Comparison of ENCODE assay signal across 9 mouse cellular contexts in genomic region chr4:88763384-88764018, GRCm38 (mm10). TPM values are rescaled to one million over a fixed set of nuclear protein-coding genes. Genes with fewer than 3 reads are reported as not detected.
A peak's percentile ranks its signal among the peaks of the same experiment; 100 is the strongest.
DNase-seq lines count a peak whose midpoint lies in the region; ATAC-seq and TF ChIP-seq lines count a peak whose summit lies in the region.
"Not testable (repeated sequence)": the region's sequence is repeated elsewhere in the genome, so short reads cannot be mapped to it uniquely, and the experiment has no call there.
"Had no signal": no experiment of that assay in that cellular context is flagged by ENCODE, and none has a peak within 500 bp of the region (broad histone marks: within the 10 kb centered on the region; RNA-seq: fewer than 3 reads in every experiment).

No protein-coding gene starts in this region.

- TF ChIP-seq CTCF in lung, embryonic 14.5 days (IDR thresholded peaks at IDR 0.05; ENCODE audit: low read depth), result peak; percentile 63

- peak overlapping the region; percentile 45 for H3K4me2 ChIP-seq in lung, embryonic 14.5 days
- H3K4me2 ChIP-seq in neural tube, embryonic 12.5 days (replicated peaks), result peak overlapping the region; percentile 57

- ATAC-seq in common myeloid progenitor, adult 5-6 weeks (replicated peaks; ENCODE audit: low read depth, poor library complexity, severe bottlenecking), result peak; percentile 92
- ATAC-seq in lung, embryonic 14.5 days (ENCODE audit: insufficient read depth); neural tube, embryonic 12.5 days (ENCODE audit: low FRiP score, low read depth): not testable (repeated sequence)

- H3K4me1 ChIP-seq in hindbrain, embryonic 10.5 days (replicated peaks); lung, embryonic 14.5 days (ENCODE audit: insufficient read depth); neural tube, embryonic 12.5 days: not testable (repeated sequence)

- not testable (repeated sequence) for H3K9ac ChIP-seq in lung, embryonic 14.5 days; neural tube, embryonic 12.5 days

- H3K9me3 ChIP-seq in hindbrain, embryonic 10.5 days; lung, embryonic 14.5 days (ENCODE audit: low read depth, low read length); neural tube, embryonic 12.5 days: not testable (repeated sequence)

- DNase-seq in adipocyte (ENCODE audit: low spot score), result peak; percentile 16
- peak; percentile 42 for DNase-seq in gastrocnemius, adult 18-20 months (ENCODE audit: low spot score)
- peak; percentile 79 for DNase-seq in hindbrain, embryonic 10.5 days (ENCODE audit: low spot score)
- DNase-seq in kidney, postnatal 4 days, result peak; percentile 55 to 78
- DNase-seq in lung, embryonic 14.5 days, result peak; percentile 83
- peak; percentile 40 for DNase-seq in testis, postnatal 14 days (ENCODE audit: low spot score)

- not testable (repeated sequence) for H3K36me3 ChIP-seq in hindbrain, embryonic 10.5 days; lung, embryonic 14.5 days (ENCODE audit: insufficient read depth); neural tube, embryonic 12.5 days

- H3K27ac ChIP-seq in hindbrain, embryonic 10.5 days; neural tube, embryonic 12.5 days: not testable (repeated sequence)
- H3K27ac ChIP-seq in lung, embryonic 14.5 days (ENCODE audit: low read depth), result peak overlapping the region; percentile 69; the same call in 1 of the 2 replicates

- H3K4me3 ChIP-seq in hindbrain, embryonic 10.5 days, result peak overlapping the region; percentile 40
- peak overlapping the region; percentile 18; the same call in 1 of the 2 replicates for H3K4me3 ChIP-seq in lung, embryonic 14.5 days (ENCODE audit: low read depth, low read length)
- H3K4me3 ChIP-seq in neural tube, embryonic 12.5 days, result peak overlapping the region; percentile 27

- 2% methylated on average over 42 of the region's 42 CpGs for WGBS in hindbrain, embryonic 10.5 days
- 3% methylated on average over 23 of the region's 42 CpGs for WGBS in lung, embryonic 14.5 days
- 4% methylated on average over 31 of the region's 42 CpGs for WGBS in neural tube, embryonic 12.5 days

- not testable (repeated sequence) for H3K27me3 ChIP-seq in hindbrain, embryonic 10.5 days (ENCODE audit: insufficient read depth, poor library complexity, severe bottlenecking); lung, embryonic 14.5 days (ENCODE audit: insufficient read depth, low read length); neural tube, embryonic 12.5 days (replicated peaks)

RNA-seq across cellular contexts. Expression of gene Gm13283, which starts 3.6 kb away (rescaled TPM):
- not detected in 2 replicates for total RNA-seq in common myeloid progenitor, adult 5-6 weeks (2017)
- not detected for total RNA-seq in gastrocnemius, adult 18-20 months (2021)
- polyA plus RNA-seq in hindbrain, embryonic 10.5 days (2016; fragmentation: Nextera tagmentation; extraction: Ambion mirVana), result 0.34 TPM in 1 of 2 replicates, not detected in the other
- 0.27 and 0.33 TPM in 2 replicates for polyA plus RNA-seq in lung, embryonic 14.5 days (2014; fragmentation: Nextera tagmentation; extraction: Ambion mirVana)
- polyA plus RNA-seq in neural tube, embryonic 12.5 days (2016; fragmentation: Nextera tagmentation; extraction: Ambion mirVana), result 0.32 and 0.46 TPM in 2 replicates
- total RNA-seq: layer of hippocampus, adult 18-20 months had no signal

RNA-seq across cellular contexts. Expression of gene Gm13271, which starts 8.8 kb away (rescaled TPM):
- not detected in 2 replicates for total RNA-seq in common myeloid progenitor, adult 5-6 weeks (2017)
- not detected for total RNA-seq in gastrocnemius, adult 18-20 months (2021)
- not detected in 2 replicates for polyA plus RNA-seq in hindbrain, embryonic 10.5 days (2016; fragmentation: Nextera tagmentation; extraction: Ambion mirVana)
- polyA plus RNA-seq in lung, embryonic 14.5 days (2014; fragmentation: Nextera tagmentation; extraction: Ambion mirVana), result not detected in 2 replicates
- polyA plus RNA-seq in neural tube, embryonic 12.5 days (2016; fragmentation: Nextera tagmentation; extraction: Ambion mirVana), result not detected in 2 replicates
- total RNA-seq: layer of hippocampus, adult 18-20 months had no signal

RNA-seq across cellular contexts. Expression of gene Gm13290, which starts 10.1 kb away (rescaled TPM):
- not detected in 2 replicates for total RNA-seq in common myeloid progenitor, adult 5-6 weeks (2017)
- not detected for total RNA-seq in gastrocnemius, adult 18-20 months (2021)
- polyA plus RNA-seq in hindbrain, embryonic 10.5 days (2016; fragmentation: Nextera tagmentation; extraction: Ambion mirVana), result 0.22 TPM in 1 of 2 replicates, not detected in the other
- 0.60 TPM in 1 of 2 replicates, not detected in the other for polyA plus RNA-seq in lung, embryonic 14.5 days (2014; fragmentation: Nextera tagmentation; extraction: Ambion mirVana)
- 0.22 TPM in 1 of 2 replicates, not detected in the other for polyA plus RNA-seq in neural tube, embryonic 12.5 days (2016; fragmentation: Nextera tagmentation; extraction: Ambion mirVana)
- total RNA-seq: layer of hippocampus, adult 18-20 months had no signal

RNA-seq across cellular contexts. Expression of gene Gm13289, which starts 13.2 kb away (rescaled TPM):
- total RNA-seq in common myeloid progenitor, adult 5-6 weeks (2017), result not detected in 2 replicates
- total RNA-seq in gastrocnemius, adult 18-20 months (2021), result not detected
- polyA plus RNA-seq in hindbrain, embryonic 10.5 days (2016; fragmentation: Nextera tagmentation; extraction: Ambion mirVana), result not detected in 2 replicates
- polyA plus RNA-seq in lung, embryonic 14.5 days (2014; fragmentation: Nextera tagmentation; extraction: Ambion mirVana), result not detected in 2 replicates
- polyA plus RNA-seq in neural tube, embryonic 12.5 days (2016; fragmentation: Nextera tagmentation; extraction: Ambion mirVana), result not detected in 2 replicates
- total RNA-seq: layer of hippocampus, adult 18-20 months had no signal

RNA-seq across cellular contexts. Expression of gene Gm13272, which starts 16.1 kb away (rescaled TPM):
- not detected in 2 replicates for total RNA-seq in common myeloid progenitor, adult 5-6 weeks (2017)
- total RNA-seq in gastrocnemius, adult 18-20 months (2021), result not detected
- polyA plus RNA-seq in hindbrain, embryonic 10.5 days (2016; fragmentation: Nextera tagmentation; extraction: Ambion mirVana), result not detected in 2 replicates
- not detected in 2 replicates for polyA plus RNA-seq in lung, embryonic 14.5 days (2014; fragmentation: Nextera tagmentation; extraction: Ambion mirVana)
- polyA plus RNA-seq in neural tube, embryonic 12.5 days (2016; fragmentation: Nextera tagmentation; extraction: Ambion mirVana), result not detected in 2 replicates
- total RNA-seq: layer of hippocampus, adult 18-20 months had no signal

Comparison
In these comparisons a context has a peak if more than half of its experiments do, and no peak if none do; other contexts are left out.
1. DNase-seq: peak in every context shown above with its lines; median percentile 83 in lung, embryonic 14.5 days; 79 in hindbrain, embryonic 10.5 days; 66 in kidney, postnatal 4 days; 42 in gastrocnemius, adult 18-20 months; 40 in testis, postnatal 14 days; 16 in adipocyte.